Mouse (Mus musculus) urinary bladder, postnatal 10 days (tissue): ENCODE measurements around the gene Gak.
"Not testable (repeated sequence)": the region's sequence is repeated elsewhere in the genome, so short reads cannot be mapped to it uniquely, and the experiment has no call there.

Experiments used
- DNase-seq: peaks from one replicate; pipeline ENCODE4 v3.0.0; 2022; ENCODE audit warnings: low spot score

Gene Gak

GRCm38 (mm10) chr5:108655891-108656650 lies 26.5 kb upstream of the Gak start:
- DNase-seq, result no peak

GRCm38 (mm10) chr5:108655381-108655780 lies 25.8 kb upstream of the Gak start:
- no peak for DNase-seq

- no peak for DNase-seq
These were observed 25.0 kb upstream of the Gak start for GRCm38 (mm10) chr5:108654444-108654990.

GRCm38 (mm10) chr5:108653341-108653740 lies 23.8 kb upstream of the Gak start:
- DNase-seq, result no peak

GRCm38 (mm10) chr5:108651823-108652222 lies 22.3 kb upstream of the Gak start:
- DNase-seq, result no peak

GRCm38 (mm10) chr5:108651136-108651720 lies 21.7 kb upstream of the Gak start:
- no peak for DNase-seq

- DNase-seq, result no peak
These were observed 20.8 kb upstream of the Gak start for GRCm38 (mm10) chr5:108650341-108650740.

GRCm38 (mm10) chr5:108648937-108649576 lies 19.5 kb upstream of the Gak start:
- no peak for DNase-seq

GRCm38 (mm10) chr5:108647820-108648465 lies 18.4 kb upstream of the Gak start:
- no peak for DNase-seq

GRCm38 (mm10) chr5:108647311-108647710 lies 17.8 kb upstream of the Gak start:
- DNase-seq, result no peak

GRCm38 (mm10) chr5:108646343-108646660 lies 16.7 kb upstream of the Gak start:
- no peak for DNase-seq

GRCm38 (mm10) chr5:108645651-108646342 lies 16.2 kb upstream of the Gak start:
- DNase-seq, result no peak

- no peak for DNase-seq
These were observed 14.1 kb upstream of the Gak start for GRCm38 (mm10) chr5:108643674-108644073.

- DNase-seq, result no peak
These were observed 6.6 kb upstream of the Gak start for GRCm38 (mm10) chr5:108636172-108636571.

- DNase-seq, result not testable (repeated sequence)
These were observed 4.5 kb upstream of the Gak start for GRCm38 (mm10) chr5:108634088-108634487.

- no peak for DNase-seq
These were observed 4.1 kb upstream of the Gak start for GRCm38 (mm10) chr5:108633676-108634075.

GRCm38 (mm10) chr5:108628891-108629633 lies 493 bp downstream of the Gak start:
- DNase-seq, result no peak

- DNase-seq, result no peak
These were observed 3.4 kb downstream of the Gak start for GRCm38 (mm10) chr5:108626050-108626660.

GRCm38 (mm10) chr5:108621870-108622269 lies 7.7 kb downstream of the Gak start:
- no peak for DNase-seq

GRCm38 (mm10) chr5:108610426-108610825 lies 19.1 kb downstream of the Gak start:
- no peak for DNase-seq

- DNase-seq, result no peak
These were observed 27.0 kb downstream of the Gak start for GRCm38 (mm10) chr5:108602537-108602936.
